Mouse (Mus musculus): ENCODE results near the gene Ndrg3. TPM values are rescaled to one million over a fixed set of nuclear protein-coding genes. Genes with fewer than 3 reads are reported as not detected.
A peak's percentile ranks its signal among the peaks of the same experiment; 100 is the strongest.

Gene Ndrg3
- polyA plus RNA-seq, 1 experiment from 2014 or later = 21.1 TPM

DNA sequence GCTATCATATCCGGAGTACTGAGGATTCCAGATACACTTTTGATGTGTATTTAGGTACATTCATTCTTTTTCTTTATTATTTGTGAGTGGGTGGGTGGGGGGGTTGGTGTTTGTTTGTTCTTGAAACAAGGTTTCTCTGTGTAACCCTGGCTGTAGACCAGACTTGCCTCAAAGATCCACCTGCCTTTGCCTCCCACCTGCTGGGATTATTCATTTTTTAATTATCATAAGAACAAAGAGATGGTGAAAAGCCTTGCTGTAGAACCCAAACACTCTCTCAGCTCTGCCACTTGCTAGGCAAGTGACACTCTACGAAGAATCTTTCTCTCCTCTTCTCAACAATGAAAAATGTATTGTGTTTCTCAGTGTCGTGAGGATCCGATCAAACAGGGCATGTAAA is 27.4 kb upstream of the Ndrg3 start:
- WGBS = 90% methylated on average over 4 of the region's 4 CpGs
- Histone ChIP-seq H3K4me1 (replicated peaks; ENCODE audit: control insufficient read depth, insufficient read depth) (no peaks in the 10 kb centered on the region), H3K27me3 (ENCODE audit: control insufficient read depth, insufficient read depth, low read length) (no peaks in the 10 kb centered on the region), H3K4me3 (ENCODE audit: low read depth, low read length) (no peak overlapping the region), H3K9me3 (ENCODE audit: control insufficient read depth, low read length) (no peaks in the 10 kb centered on the region), H3K4me2 (replicated peaks; ENCODE audit: low read depth) (no peak overlapping the region), H3K27ac (replicated peaks) (no peak overlapping the region), H3K9ac (ENCODE audit: low read length) (no peak overlapping the region), H3K36me3 (ENCODE audit: control insufficient read depth, insufficient read depth, low read length) (peaks cover 27% of the 10 kb centered on the region)
- TF ChIP-seq CTCF (IDR thresholded peaks at IDR 0.05; ENCODE audit: low read depth) (no peak), EP300 (optimal IDR thresholded peaks at IDR 0.05) (no peak)
- no peak for DNase-seq (ENCODE audit: low spot score)
- no peak for ATAC-seq (ENCODE audit: low FRiP score, low TSS enrichment)

DNA sequence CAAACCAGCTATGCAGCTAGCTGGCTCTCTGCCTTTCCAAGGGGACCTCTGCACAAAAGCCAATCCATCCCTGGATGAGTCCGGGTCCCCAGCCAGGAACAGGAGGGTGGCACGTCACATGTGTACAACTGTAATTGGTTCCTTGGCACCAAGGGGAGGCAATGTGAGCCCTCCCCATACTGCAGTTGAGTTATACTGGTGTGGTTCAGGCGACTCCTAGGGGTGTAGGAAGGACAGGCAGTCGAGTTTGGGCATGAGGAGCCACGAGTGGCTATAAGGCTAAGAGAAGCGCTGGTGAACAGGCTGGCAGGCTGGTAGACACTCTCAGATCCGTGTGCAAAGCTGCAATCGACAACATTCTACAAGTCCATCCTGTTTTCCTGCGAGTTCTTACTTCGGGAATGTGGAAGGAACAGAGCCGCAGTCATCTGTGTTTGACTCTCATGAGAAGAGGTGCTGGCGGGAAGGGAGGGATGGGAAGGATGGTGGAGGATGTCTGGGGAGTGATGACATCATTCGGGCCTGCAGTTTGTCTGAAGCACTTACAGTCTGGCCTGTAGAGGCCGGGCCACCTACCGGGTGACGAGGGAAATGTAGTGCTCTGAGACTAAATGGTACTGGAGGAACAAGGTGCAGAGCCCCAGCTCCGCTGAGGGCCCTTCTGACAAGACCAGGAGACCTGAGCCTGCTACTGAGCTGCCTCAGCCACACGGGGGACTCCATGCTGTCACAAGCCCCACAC is 24.8 kb upstream of the Ndrg3 start:
- H3K9ac ChIP-seq (ENCODE audit: low read length) = no peak overlapping the region
- H3K4me1 ChIP-seq (replicated peaks; ENCODE audit: control insufficient read depth, insufficient read depth) = no peaks in the 10 kb centered on the region
- no peaks in the 10 kb centered on the region for H3K27me3 ChIP-seq (ENCODE audit: control insufficient read depth, insufficient read depth, low read length)
- H3K4me3 ChIP-seq (ENCODE audit: low read depth, low read length) = no peak overlapping the region
- H3K36me3 ChIP-seq (ENCODE audit: control insufficient read depth, insufficient read depth, low read length) = peaks cover 23% of the 10 kb centered on the region
- TF ChIP-seq EP300 (optimal IDR thresholded peaks at IDR 0.05) (no peak), CTCF (IDR thresholded peaks at IDR 0.05; ENCODE audit: low read depth) (peak; percentile 39)
- H3K4me2 ChIP-seq (replicated peaks; ENCODE audit: low read depth) = no peak overlapping the region
- H3K27ac ChIP-seq (replicated peaks) = no peak overlapping the region
- 75% methylated on average over 18 of the region's 18 CpGs for WGBS
- no peak for DNase-seq (ENCODE audit: low spot score)
- H3K9me3 ChIP-seq (ENCODE audit: control insufficient read depth, low read length) = no peaks in the 10 kb centered on the region
- no peak for ATAC-seq (ENCODE audit: low FRiP score, low TSS enrichment)

DNA sequence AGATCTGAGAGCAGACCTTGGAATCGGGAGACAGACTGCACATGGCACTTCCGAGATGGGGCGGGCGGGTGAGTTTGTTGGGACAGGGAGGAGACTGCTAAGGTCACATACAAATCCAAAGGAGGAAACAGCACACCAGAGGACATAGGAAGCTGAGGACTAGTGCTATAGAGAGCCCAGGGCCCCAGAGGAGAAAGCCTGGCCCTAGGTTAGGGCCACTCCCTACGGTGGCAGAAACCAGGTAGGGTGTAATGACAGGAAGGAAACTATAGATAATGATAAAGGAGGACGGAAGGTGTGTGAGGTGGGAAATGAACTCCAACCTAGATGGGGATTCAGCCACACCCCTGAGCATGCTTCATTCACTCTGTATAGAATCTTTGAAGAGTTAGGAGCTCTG is 20.5 kb upstream of the Ndrg3 start:
- no peak for TF ChIP-seq CTCF (IDR thresholded peaks at IDR 0.05; ENCODE audit: low read depth)
- no peak for TF ChIP-seq EP300 (optimal IDR thresholded peaks at IDR 0.05)
- Histone ChIP-seq H3K9me3 (ENCODE audit: control insufficient read depth, low read length) (no peaks in the 10 kb centered on the region), H3K4me1 (replicated peaks; ENCODE audit: control insufficient read depth, insufficient read depth) (peaks cover 4% of the 10 kb centered on the region; the same call in 1 of the 2 replicates), H3K36me3 (ENCODE audit: control insufficient read depth, insufficient read depth, low read length) (peaks cover 5% of the 10 kb centered on the region; the same call in 1 of the 2 replicates), H3K27ac (replicated peaks) (no peak overlapping the region), H3K9ac (ENCODE audit: low read length) (no peak overlapping the region), H3K27me3 (ENCODE audit: control insufficient read depth, insufficient read depth, low read length) (no peaks in the 10 kb centered on the region), H3K4me3 (ENCODE audit: low read depth, low read length) (no peak overlapping the region), H3K4me2 (replicated peaks; ENCODE audit: low read depth) (no peak overlapping the region)
- DNase-seq (ENCODE audit: low spot score) (no peak), ATAC-seq (ENCODE audit: low FRiP score, low TSS enrichment) (peak; percentile 40)
- WGBS = 68% methylated on average over 6 of the region's 6 CpGs

- whole genome bisulfite sequencing = 39% methylated on average over 11 of the region's 11 CpGs
- no peaks in the 10 kb centered on the region for H3K9me3 ChIP-seq (ENCODE audit: control insufficient read depth, low read length)
- peaks cover 4% of the 10 kb centered on the region; the same call in 1 of the 2 replicates for H3K4me1 ChIP-seq (replicated peaks; ENCODE audit: control insufficient read depth, insufficient read depth)
- H3K9ac ChIP-seq (ENCODE audit: low read length) = no peak overlapping the region
- H3K27ac ChIP-seq (replicated peaks) = 0 out of 2 replicates have a peak overlapping the region, but pooled peaks have one; percentile 8
- DNase-seq (ENCODE audit: low spot score) (no peak), ATAC-seq (ENCODE audit: low FRiP score, low TSS enrichment) (no peak)
- H3K4me2 ChIP-seq (replicated peaks; ENCODE audit: low read depth) = 0 out of 2 replicates have a peak overlapping the region, but pooled peaks have one; percentile 3
- H3K4me3 ChIP-seq (ENCODE audit: low read depth, low read length) = no peak overlapping the region
- no peak for TF ChIP-seq EP300 (optimal IDR thresholded peaks at IDR 0.05)
- TF ChIP-seq CTCF (IDR thresholded peaks at IDR 0.05; ENCODE audit: low read depth) = no peak
- no peaks in the 10 kb centered on the region for H3K27me3 ChIP-seq (ENCODE audit: control insufficient read depth, insufficient read depth, low read length)
- no peaks in the 10 kb centered on the region; the same call in 1 of the 2 replicates for H3K36me3 ChIP-seq (ENCODE audit: control insufficient read depth, insufficient read depth, low read length)
Measured at GRCm38 (mm10) chr2:157010634-157011310, 18.9 kb upstream of the Ndrg3 start.

DNA sequence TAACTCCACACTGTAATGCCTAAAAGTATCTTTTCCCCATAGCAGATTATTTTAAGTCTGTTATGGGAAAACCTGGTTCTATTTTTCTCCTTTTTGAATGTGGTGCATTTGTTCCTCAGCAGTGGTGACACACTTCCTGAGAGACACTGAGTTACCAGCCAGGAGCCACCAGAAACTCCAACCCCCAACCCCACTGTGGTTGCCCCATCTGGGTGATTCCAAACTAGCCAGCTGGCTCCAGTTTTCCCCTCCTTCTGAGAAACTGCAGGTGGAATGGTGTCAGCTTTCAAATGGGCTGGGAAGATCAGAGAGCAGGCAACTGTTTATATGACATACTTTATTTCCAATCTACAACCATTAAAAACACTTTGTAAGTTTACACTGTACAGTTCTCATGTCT is 18.3 kb upstream of the Ndrg3 start:
- no peak overlapping the region for H3K4me3 ChIP-seq (ENCODE audit: low read depth, low read length)
- no peak overlapping the region for H3K4me2 ChIP-seq (replicated peaks; ENCODE audit: low read depth)
- ATAC-seq (ENCODE audit: low FRiP score, low TSS enrichment) (no peak), DNase-seq (ENCODE audit: low spot score) (no peak)
- peaks cover 4% of the 10 kb centered on the region; the same call in 1 of the 2 replicates for H3K4me1 ChIP-seq (replicated peaks; ENCODE audit: control insufficient read depth, insufficient read depth)
- no peak overlapping the region for H3K27ac ChIP-seq (replicated peaks)
- no peaks in the 10 kb centered on the region for H3K9me3 ChIP-seq (ENCODE audit: control insufficient read depth, low read length)
- H3K9ac ChIP-seq (ENCODE audit: low read length) = no peak overlapping the region
- no peaks in the 10 kb centered on the region for H3K27me3 ChIP-seq (ENCODE audit: control insufficient read depth, insufficient read depth, low read length)
- no peaks in the 10 kb centered on the region; the same call in 1 of the 2 replicates for H3K36me3 ChIP-seq (ENCODE audit: control insufficient read depth, insufficient read depth, low read length)
- TF ChIP-seq EP300 (optimal IDR thresholded peaks at IDR 0.05) = no peak
- no peak for TF ChIP-seq CTCF (IDR thresholded peaks at IDR 0.05; ENCODE audit: low read depth)

GRCm38 (mm10) chr2:157008509-157008908 is 16.7 kb upstream of the Ndrg3 start:
- H3K4me2 ChIP-seq (replicated peaks; ENCODE audit: low read depth) = no peak overlapping the region
- H3K9ac ChIP-seq (ENCODE audit: low read length) = no peak overlapping the region
- no peak for DNase-seq (ENCODE audit: low spot score)
- TF ChIP-seq CTCF (IDR thresholded peaks at IDR 0.05; ENCODE audit: low read depth) (no peak), EP300 (optimal IDR thresholded peaks at IDR 0.05) (no peak)
- no peak overlapping the region for H3K27ac ChIP-seq (replicated peaks)
- peaks cover 4% of the 10 kb centered on the region; the same call in 1 of the 2 replicates for H3K4me1 ChIP-seq (replicated peaks; ENCODE audit: control insufficient read depth, insufficient read depth)
- H3K9me3 ChIP-seq (ENCODE audit: control insufficient read depth, low read length) = no peaks in the 10 kb centered on the region
- H3K4me3 ChIP-seq (ENCODE audit: low read depth, low read length) = no peak overlapping the region
- no peaks in the 10 kb centered on the region for H3K27me3 ChIP-seq (ENCODE audit: control insufficient read depth, insufficient read depth, low read length)
- ATAC-seq (ENCODE audit: low FRiP score, low TSS enrichment) = no peak
- H3K36me3 ChIP-seq (ENCODE audit: control insufficient read depth, insufficient read depth, low read length) = no peaks in the 10 kb centered on the region; the same call in 1 of the 2 replicates

Measured in stomach, postnatal 0 days (tissue).